Mouse (Mus musculus): ENCODE measurements at regions not wholly inside any gene's neighbourhood (a gene's known extent, or its start where the extent isn't known, plus 50 kb on each side); places are given as distances from the start of the nearest gene placed in this dataset.
A peak's percentile ranks its signal among the peaks of the same experiment; 100 is the strongest.
"Not testable (repeated sequence)": the region's sequence is repeated elsewhere in the genome, so short reads cannot be mapped to it uniquely, and the experiment has no call there.

GRCm38 (mm10) chr7:70267075-70267474, 99.5 kb downstream of the Nr2f2 start:
- WGBS: 76% methylated on average over 4 of the region's 4 CpGs
- no peaks in the 10 kb centered on the region for H3K4me1 ChIP-seq (ENCODE audit: control insufficient read depth, insufficient read depth, low read length)
- no peak overlapping the region for H3K27ac ChIP-seq (replicated peaks; ENCODE audit: insufficient read depth, low read depth, low read length)
- no peak overlapping the region for H3K9ac ChIP-seq (ENCODE audit: low read depth, low read length)
- DNase-seq (ENCODE audit: extremely low read depth, low read depth, low spot score): peak; percentile 22
- no peak overlapping the region for H3K4me3 ChIP-seq (ENCODE audit: insufficient read depth, low read depth, low read length)
- no peaks in the 10 kb centered on the region for H3K79me2 ChIP-seq (ENCODE audit: control insufficient read depth, insufficient read depth, low read length)
- no peaks in the 10 kb centered on the region for H3K27me3 ChIP-seq (ENCODE audit: control insufficient read depth, insufficient read depth, low read length)
- no peaks in the 10 kb centered on the region for H3K36me3 ChIP-seq (ENCODE audit: control insufficient read depth, insufficient read depth, low read length)
- TF ChIP-seq POLR2A (IDR thresholded peaks at IDR 0.05; ENCODE audit: extremely low read depth, insufficient read depth, low read length) (no peak), CTCF (IDR thresholded peaks at IDR 0.05; ENCODE audit: low read depth, low read length) (no peak)

DNA sequence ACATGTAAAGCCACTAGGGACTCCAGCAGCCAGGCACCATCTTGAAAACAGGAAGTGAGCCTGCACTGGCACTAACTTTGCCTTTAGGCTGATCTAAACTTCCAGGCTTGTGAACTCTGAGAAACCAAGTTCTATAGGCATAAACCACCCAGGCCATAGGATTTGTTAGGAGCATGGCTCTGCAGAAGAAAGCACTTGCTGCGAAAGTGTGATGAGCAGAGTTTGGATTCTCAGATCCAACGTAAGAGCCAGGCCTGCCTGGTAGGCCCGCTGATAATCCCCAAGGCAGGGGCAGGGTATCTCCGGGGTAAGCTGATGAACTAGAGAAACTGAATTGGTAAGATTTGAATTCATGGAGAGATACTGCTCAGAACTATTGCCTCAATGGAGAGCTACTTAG, 109.7 kb downstream of the Nr2f2 start:
- H3K27ac ChIP-seq (replicated peaks; ENCODE audit: insufficient read depth, low read depth, low read length): no peak overlapping the region
- 98% methylated on average over 4 of the region's 4 CpGs for WGBS

DNA sequence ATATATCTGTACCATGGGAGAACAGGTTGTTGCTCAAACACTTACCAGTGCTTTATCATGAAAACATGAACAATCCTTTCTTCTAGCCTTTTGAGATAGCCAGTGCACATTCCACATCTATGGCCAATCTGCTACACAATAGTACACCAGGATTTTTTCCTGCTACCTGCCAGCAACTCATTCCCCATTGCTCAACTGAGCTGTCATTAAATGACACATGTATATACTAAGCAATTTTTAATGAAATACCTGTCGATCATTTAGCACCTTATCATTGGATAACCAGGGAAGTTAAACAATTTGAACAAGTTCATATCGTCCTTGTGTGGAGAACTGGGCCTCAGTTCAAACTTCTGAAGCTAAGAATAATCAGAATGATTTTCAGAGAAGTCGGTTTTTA, 111.5 kb downstream of the Nr2f2 start:
- Histone ChIP-seq H3K9ac (ENCODE audit: low read depth, low read length) (no peak overlapping the region), H3K4me3 (ENCODE audit: insufficient read depth, low read depth, low read length) (no peak overlapping the region), H3K36me3 (ENCODE audit: control insufficient read depth, insufficient read depth, low read length) (no peaks in the 10 kb centered on the region), H3K27me3 (ENCODE audit: control insufficient read depth, insufficient read depth, low read length) (no peaks in the 10 kb centered on the region), H3K4me1 (ENCODE audit: control insufficient read depth, insufficient read depth, low read length) (peaks cover 7% of the 10 kb centered on the region), H3K27ac (replicated peaks; ENCODE audit: insufficient read depth, low read depth, low read length) (no peak overlapping the region), H3K79me2 (ENCODE audit: control insufficient read depth, insufficient read depth, low read length) (no peaks in the 10 kb centered on the region)
- TF ChIP-seq POLR2A (IDR thresholded peaks at IDR 0.05; ENCODE audit: extremely low read depth, insufficient read depth, low read length) (no peak), CTCF (IDR thresholded peaks at IDR 0.05; ENCODE audit: low read depth, low read length) (no peak)
- 78% methylated on average over 3 of the region's 3 CpGs for WGBS
- no peak for DNase-seq (ENCODE audit: extremely low read depth, low read depth, low spot score)

More for the DNA sequence above, 109.7 kb downstream of the Nr2f2 start:
- Histone ChIP-seq H3K4me1 (ENCODE audit: control insufficient read depth, insufficient read depth, low read length) (peaks cover 7% of the 10 kb centered on the region), H3K79me2 (ENCODE audit: control insufficient read depth, insufficient read depth, low read length) (no peaks in the 10 kb centered on the region), H3K27me3 (ENCODE audit: control insufficient read depth, insufficient read depth, low read length) (no peaks in the 10 kb centered on the region), H3K4me3 (ENCODE audit: insufficient read depth, low read depth, low read length) (no peak overlapping the region), H3K9ac (ENCODE audit: low read depth, low read length) (no peak overlapping the region), H3K36me3 (ENCODE audit: control insufficient read depth, insufficient read depth, low read length) (no peaks in the 10 kb centered on the region)
- no peak for TF ChIP-seq POLR2A (IDR thresholded peaks at IDR 0.05; ENCODE audit: extremely low read depth, insufficient read depth, low read length)
- no peak for DNase-seq (ENCODE audit: extremely low read depth, low read depth, low spot score)

- H3K36me3 ChIP-seq (ENCODE audit: control insufficient read depth, insufficient read depth, low read length): no peaks in the 10 kb centered on the region
Measured at GRCm38 (mm10) chr7:70253275-70253674, 113.3 kb downstream of the Nr2f2 start.

GRCm38 (mm10) chr7:70239059-70239458, 127.5 kb downstream of the Nr2f2 start:
- H3K27me3 ChIP-seq (ENCODE audit: control insufficient read depth, insufficient read depth, low read length); H3K36me3 ChIP-seq (ENCODE audit: control insufficient read depth, insufficient read depth, low read length); H3K27ac ChIP-seq (replicated peaks; ENCODE audit: insufficient read depth, low read depth, low read length); H3K4me1 ChIP-seq (ENCODE audit: control insufficient read depth, insufficient read depth, low read length); DNase-seq (ENCODE audit: extremely low read depth, low read depth, low spot score); H3K79me2 ChIP-seq (ENCODE audit: control insufficient read depth, insufficient read depth, low read length); H3K4me3 ChIP-seq (ENCODE audit: insufficient read depth, low read depth, low read length); H3K9ac ChIP-seq (ENCODE audit: low read depth, low read length): not testable (repeated sequence)
- whole genome bisulfite sequencing: 92% methylated on average over 9 of the region's 9 CpGs

More at GRCm38 (mm10) chr7:70253275-70253674, 113.3 kb downstream of the Nr2f2 start:
- H3K27me3 ChIP-seq (ENCODE audit: control insufficient read depth, insufficient read depth, low read length): no peaks in the 10 kb centered on the region
- no peak overlapping the region for H3K27ac ChIP-seq (replicated peaks; ENCODE audit: insufficient read depth, low read depth, low read length)
- TF ChIP-seq CTCF (IDR thresholded peaks at IDR 0.05; ENCODE audit: low read depth, low read length) (no peak), POLR2A (IDR thresholded peaks at IDR 0.05; ENCODE audit: extremely low read depth, insufficient read depth, low read length) (no peak)
- DNase-seq (ENCODE audit: extremely low read depth, low read depth, low spot score): peak; percentile 74
- H3K79me2 ChIP-seq (ENCODE audit: control insufficient read depth, insufficient read depth, low read length): no peaks in the 10 kb centered on the region
- H3K4me3 ChIP-seq (ENCODE audit: insufficient read depth, low read depth, low read length): peak overlapping the region; percentile 52
- H3K4me1 ChIP-seq (ENCODE audit: control insufficient read depth, insufficient read depth, low read length): peaks cover 7% of the 10 kb centered on the region
- 27% methylated on average over 4 of the region's 4 CpGs for WGBS
- H3K9ac ChIP-seq (ENCODE audit: low read depth, low read length): no peak overlapping the region

DNA sequence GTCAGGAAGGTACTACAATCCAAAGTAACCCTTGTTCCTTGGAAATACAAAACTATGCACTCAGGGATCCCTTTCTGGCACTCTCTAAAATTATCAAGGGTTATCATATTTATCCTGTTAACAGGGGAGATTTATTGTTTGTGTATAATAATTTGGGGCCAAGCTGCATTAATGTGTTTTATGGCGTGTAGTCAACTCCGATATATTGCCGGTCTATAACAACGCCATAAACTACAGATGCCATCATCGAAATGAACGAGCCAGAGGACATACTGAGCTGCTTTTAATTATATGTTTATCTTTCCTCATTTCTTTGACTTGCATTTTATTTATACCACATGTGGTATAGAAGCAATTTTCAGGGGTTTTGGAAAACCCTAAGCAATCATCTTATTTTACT, 147.2 kb downstream of the Nr2f2 start:
- peaks cover 2% of the 10 kb centered on the region; the same call in 1 of the 2 replicates for H3K27me3 ChIP-seq (ENCODE audit: control insufficient read depth, insufficient read depth, low read length)
- no peak overlapping the region for H3K9ac ChIP-seq (ENCODE audit: low read depth, low read length)
- no peak overlapping the region for H3K27ac ChIP-seq (replicated peaks; ENCODE audit: insufficient read depth, low read depth, low read length)
- no peaks in the 10 kb centered on the region for H3K79me2 ChIP-seq (ENCODE audit: control insufficient read depth, insufficient read depth, low read length)
- no peak overlapping the region for H3K4me3 ChIP-seq (ENCODE audit: insufficient read depth, low read depth, low read length)
- no peaks in the 10 kb centered on the region for H3K36me3 ChIP-seq (ENCODE audit: control insufficient read depth, insufficient read depth, low read length)
- TF ChIP-seq CTCF (IDR thresholded peaks at IDR 0.05; ENCODE audit: low read depth, low read length) (no peak), POLR2A (IDR thresholded peaks at IDR 0.05; ENCODE audit: extremely low read depth, insufficient read depth, low read length) (no peak)
- DNase-seq (ENCODE audit: extremely low read depth, low read depth, low spot score): no peak
- no peaks in the 10 kb centered on the region for H3K4me1 ChIP-seq (ENCODE audit: control insufficient read depth, insufficient read depth, low read length)
- 91% methylated on average over 6 of the region's 6 CpGs for WGBS

Measured in liver, adult 2 months (tissue).